Mouse (Mus musculus) stomach, embryonic 14.5 days (tissue): ENCODE measurements around the gene Degs1. TPM values are rescaled to one million over a fixed set of nuclear protein-coding genes. Genes with fewer than 3 reads are reported as not detected.

Experiments used
- ATAC-seq: fragments of 200-750 bp; cut with Nextera tagmentation; 2 replicates; pipeline ENCODE4 v1.8.0; 2017; ENCODE audit warnings: low read depth, moderate TSS enrichment; ENCODE audit not compliant: insufficient number of reproducible peaks, insufficient read depth, low FRiP score
- H3K27ac ChIP-seq: fragments of 300-500 bp; sonication (generic); 2 replicates; pipeline ENCODE4 v1.5.1; 2014; ENCODE audit warnings: mild to moderate bottlenecking, low read length, moderate library complexity, mixed read lengths
- H3K27me3 ChIP-seq: fragments of 300-500 bp; sonication (generic); 2 replicates; pipeline ENCODE4 v1.6.1; 2014; ENCODE audit warnings: low read length, control low read depth, mixed read lengths; ENCODE audit not compliant: control insufficient read depth, insufficient read depth
- H3K36me3 ChIP-seq: fragments of 300-500 bp; sonication (generic); 2 replicates; pipeline ENCODE4 v1.6.1; 2014; ENCODE audit warnings: mild to moderate bottlenecking, control low read depth, low read length, moderate library complexity, mixed read lengths; ENCODE audit not compliant: control insufficient read depth, insufficient read depth
- H3K4me1 ChIP-seq: fragments of 300-500 bp; sonication (generic); 2 replicates; pipeline ENCODE4 v1.6.1; 2014; ENCODE audit warnings: low read length, control low read depth, mixed read lengths; ENCODE audit not compliant: control insufficient read depth, insufficient read depth
- H3K4me2 ChIP-seq: fragments of 300-500 bp; sonication (generic); replicated peaks from 2 replicates; pipeline ENCODE4 v1.6.1; 2014; ENCODE audit warnings: low read depth, low read length, control low read depth
- H3K4me3 ChIP-seq: fragments of 300-500 bp; sonication (generic); 2 replicates; pipeline ENCODE4 v1.5.1; 2014; ENCODE audit warnings: low read depth, low read length, control low read depth
- H3K9ac ChIP-seq: fragments of 300-500 bp; sonication (generic); replicated peaks from 2 replicates; pipeline ENCODE4 v1.6.1; 2014; ENCODE audit warnings: low read depth, mild to moderate bottlenecking, control low read depth, low read length, moderate library complexity, mixed read lengths
- H3K9me3 ChIP-seq: fragments of 300-500 bp; sonication (generic); 2 replicates; pipeline ENCODE4 v1.6.1; 2016; ENCODE audit warnings: low read depth, low read length, control low read depth; ENCODE audit not compliant: control insufficient read depth
- WGBS: fragments of 180-500 bp; shearing (Covaris S2); extraction: QIAGEN DNeasy Blood & Tissue Kit; methylation state at CpG from one replicate; pipeline ENCODE4 v1.1.7; 2014; 5-methylcytosine and 5-hydroxymethylcytosine counted together
- polyA plus RNA-seq: library from polyadenylated mRNA; unstranded; fragments of >200 nt; fragmentation: Nextera tagmentation; extraction: Ambion mirVana; gene quantifications from 2 replicates; pipeline ENCODE4 v1.2.1, GENCODE M21; 2014

Gene Degs1
- polyA plus RNA-seq, 1 experiment from 2014 or later = 119 TPM

- Histone ChIP-seq H3K9ac (no peak overlapping the region), H3K4me2 (no peak overlapping the region), H3K36me3 (no peaks in the 10 kb centered on the region), H3K9me3 (no peaks in the 10 kb centered on the region), H3K4me1 (no peaks in the 10 kb centered on the region), H3K4me3 (no peak overlapping the region), H3K27ac (no peak overlapping the region), H3K27me3 (no peaks in the 10 kb centered on the region)
- WGBS = 89% methylated on average over 12 of the region's 12 CpGs
- ATAC-seq = no peak
These were observed 28.7 kb downstream of the Degs1 start for GRCm38 (mm10) chr1:182253756-182254534.

DNA sequence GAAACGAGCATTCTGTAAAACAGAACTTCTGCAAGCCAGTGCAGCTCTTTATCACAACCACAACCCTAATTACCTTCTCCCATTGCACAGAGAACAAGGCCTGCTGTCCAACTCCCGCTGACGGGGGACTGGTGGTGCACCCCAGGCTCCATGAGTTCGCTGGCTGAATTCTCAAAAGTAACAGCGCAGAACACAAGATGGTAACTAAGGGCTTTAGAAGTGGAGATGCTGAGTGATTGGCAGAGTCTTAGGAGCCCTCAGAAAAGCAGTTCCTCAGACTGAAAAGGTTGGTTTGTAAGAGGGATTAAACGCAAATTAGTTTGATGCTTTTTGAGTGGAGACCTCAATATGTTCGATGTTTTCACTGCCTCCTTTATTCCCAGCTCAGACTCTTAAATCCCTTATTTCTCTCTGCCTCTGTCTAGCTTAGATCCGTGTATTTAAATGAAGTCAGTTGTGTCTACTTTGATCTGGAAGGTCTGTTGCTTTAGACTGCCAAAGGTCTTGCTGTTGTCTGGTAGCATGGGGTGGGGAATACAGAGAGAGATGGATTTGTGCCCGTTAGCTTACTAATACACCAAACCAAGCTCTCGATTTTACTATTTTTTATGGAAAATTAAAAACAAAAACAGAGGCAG lies 30.0 kb downstream of the Degs1 start:
- no peak for ATAC-seq
- Histone ChIP-seq H3K9me3 (no peaks in the 10 kb centered on the region), H3K4me1 (no peaks in the 10 kb centered on the region), H3K27ac (no peak overlapping the region), H3K27me3 (no peaks in the 10 kb centered on the region), H3K9ac (no peak overlapping the region), H3K4me3 (no peak overlapping the region), H3K36me3 (no peaks in the 10 kb centered on the region), H3K4me2 (no peak overlapping the region)
- 79% methylated on average over 10 of the region's 10 CpGs for WGBS

GRCm38 (mm10) chr1:182250734-182251133 lies 31.9 kb downstream of the Degs1 start:
- H3K9me3 ChIP-seq = no peaks in the 10 kb centered on the region
- no peak overlapping the region for H3K9ac ChIP-seq
- H3K27me3 ChIP-seq = no peaks in the 10 kb centered on the region
- H3K27ac ChIP-seq = no peak overlapping the region
- no peak overlapping the region for H3K4me2 ChIP-seq
- no peaks in the 10 kb centered on the region for H3K36me3 ChIP-seq
- H3K4me1 ChIP-seq = no peaks in the 10 kb centered on the region
- ATAC-seq = no peak
- whole genome bisulfite sequencing = 39% methylated on average over 4 of the region's 4 CpGs
- no peak overlapping the region for H3K4me3 ChIP-seq

- H3K27me3 ChIP-seq = no peaks in the 10 kb centered on the region
- no peaks in the 10 kb centered on the region for H3K4me1 ChIP-seq
- H3K9ac ChIP-seq = no peak overlapping the region
- no peak for ATAC-seq
- H3K4me3 ChIP-seq = no peak overlapping the region
- H3K9me3 ChIP-seq = no peaks in the 10 kb centered on the region
- H3K36me3 ChIP-seq = no peaks in the 10 kb centered on the region
- H3K27ac ChIP-seq = no peak overlapping the region
- 67% methylated on average over 8 of the region's 8 CpGs for WGBS
- no peak overlapping the region for H3K4me2 ChIP-seq
These were observed 33.3 kb downstream of the Degs1 start for GRCm38 (mm10) chr1:182249298-182249697.

- Histone ChIP-seq H3K4me3 (no peak overlapping the region), H3K9ac (no peak overlapping the region), H3K4me2 (no peak overlapping the region), H3K4me1 (no peaks in the 10 kb centered on the region), H3K27me3 (no peaks in the 10 kb centered on the region), H3K9me3 (no peaks in the 10 kb centered on the region), H3K27ac (no peak overlapping the region), H3K36me3 (no peaks in the 10 kb centered on the region)
- WGBS = 88% methylated on average over 5 of the region's 5 CpGs
- ATAC-seq = no peak
These were observed 37.6 kb downstream of the Degs1 start for GRCm38 (mm10) chr1:182245003-182245402.

GRCm38 (mm10) chr1:182238056-182238703 lies 44.4 kb downstream of the Degs1 start:
- no peak overlapping the region for H3K4me2 ChIP-seq
- no peaks in the 10 kb centered on the region for H3K36me3 ChIP-seq
- no peak overlapping the region for H3K4me3 ChIP-seq
- H3K9me3 ChIP-seq = no peaks in the 10 kb centered on the region
- H3K4me1 ChIP-seq = no peaks in the 10 kb centered on the region
- ATAC-seq = no peak
- no peak overlapping the region for H3K27ac ChIP-seq
- H3K9ac ChIP-seq = no peak overlapping the region
- H3K27me3 ChIP-seq = no peaks in the 10 kb centered on the region
- WGBS = 37% methylated on average over 7 of the region's 7 CpGs

DNA sequence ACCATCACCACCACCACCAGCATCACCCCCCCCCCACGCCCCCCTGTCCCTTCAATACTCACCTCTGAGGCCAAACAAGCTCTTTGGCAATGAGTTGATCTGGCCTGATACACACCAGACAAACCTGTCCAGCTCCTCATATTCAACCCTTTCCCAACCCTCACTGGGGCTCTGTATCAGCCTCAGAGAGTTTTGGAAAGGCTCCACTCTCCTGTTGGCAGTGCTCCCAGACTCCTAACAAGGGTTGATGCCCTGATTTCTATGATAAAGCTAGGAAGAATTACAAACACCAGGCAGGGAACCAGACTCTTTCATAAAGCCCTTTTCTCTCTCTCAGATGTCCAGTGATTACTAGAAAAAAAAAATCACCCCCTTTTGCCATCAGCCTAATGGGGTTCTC lies 45.2 kb downstream of the Degs1 start:
- H3K9me3 ChIP-seq = no peaks in the 10 kb centered on the region
- no peak for ATAC-seq
- no peaks in the 10 kb centered on the region for H3K4me1 ChIP-seq
- H3K27ac ChIP-seq = no peak overlapping the region
- H3K4me3 ChIP-seq = no peak overlapping the region
- H3K9ac ChIP-seq = no peak overlapping the region
- WGBS = 68% methylated on average over 1 of the region's 1 CpGs
- H3K36me3 ChIP-seq = no peaks in the 10 kb centered on the region
- H3K27me3 ChIP-seq = no peaks in the 10 kb centered on the region
- H3K4me2 ChIP-seq = no peak overlapping the region

- Histone ChIP-seq H3K9me3 (no peaks in the 10 kb centered on the region), H3K4me3 (no peak overlapping the region), H3K4me2 (no peak overlapping the region), H3K27ac (no peak overlapping the region), H3K9ac (no peak overlapping the region), H3K36me3 (no peaks in the 10 kb centered on the region), H3K4me1 (no peaks in the 10 kb centered on the region), H3K27me3 (no peaks in the 10 kb centered on the region)
- ATAC-seq = no peak
- WGBS = 72% methylated on average over 4 of the region's 4 CpGs
These were observed 47.4 kb downstream of the Degs1 start for GRCm38 (mm10) chr1:182235174-182235573.
